Mouse (Mus musculus) brain, embryonic 18.5 days (tissue): ENCODE results near the gene Ano2.

Experiments
- DNase-seq: peaks from one replicate; pipeline ENCODE4 v3.0.0-alpha.2; 2012; ENCODE audit warnings: low read depth, low spot score

Gene Ano2

GRCm38 (mm10) chr6:125690057-125690703 lies at the start of gene Ano2:
Gene Ano2, plus strand, starts transcription at chr6:125690419.
- no peak for DNase-seq

- DNase-seq = no peak
These were observed 49.7 kb upstream of the Ano2 start for GRCm38 (mm10) chr6:125640486-125640885.

- DNase-seq = no peak
These were observed 49.1 kb upstream of the Ano2 start for GRCm38 (mm10) chr6:125641146-125641545.

GRCm38 (mm10) chr6:125648964-125649363 lies 41.3 kb upstream of the Ano2 start:
- no peak for DNase-seq

GRCm38 (mm10) chr6:125651335-125651734 lies 38.9 kb upstream of the Ano2 start:
- no peak for DNase-seq

DNA sequence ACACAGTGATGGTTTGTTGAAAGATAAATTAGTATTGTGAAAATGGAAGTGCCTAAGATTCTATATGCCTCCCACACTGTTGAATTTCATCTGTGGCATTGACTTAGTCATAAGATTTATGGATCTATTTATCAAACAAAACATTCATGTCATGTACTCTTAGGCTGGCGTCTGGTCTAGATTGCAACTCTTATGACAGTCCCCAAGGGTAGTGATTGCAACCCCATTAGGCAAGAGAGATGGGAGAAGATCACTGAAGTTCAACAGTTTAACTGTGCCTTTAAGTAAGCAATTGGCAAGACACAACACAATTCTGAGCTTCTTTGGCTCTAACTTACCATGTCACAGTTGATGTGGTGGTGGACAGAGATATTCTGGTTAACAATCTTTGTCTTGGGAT lies 36.8 kb upstream of the Ano2 start:
- no peak for DNase-seq

DNA sequence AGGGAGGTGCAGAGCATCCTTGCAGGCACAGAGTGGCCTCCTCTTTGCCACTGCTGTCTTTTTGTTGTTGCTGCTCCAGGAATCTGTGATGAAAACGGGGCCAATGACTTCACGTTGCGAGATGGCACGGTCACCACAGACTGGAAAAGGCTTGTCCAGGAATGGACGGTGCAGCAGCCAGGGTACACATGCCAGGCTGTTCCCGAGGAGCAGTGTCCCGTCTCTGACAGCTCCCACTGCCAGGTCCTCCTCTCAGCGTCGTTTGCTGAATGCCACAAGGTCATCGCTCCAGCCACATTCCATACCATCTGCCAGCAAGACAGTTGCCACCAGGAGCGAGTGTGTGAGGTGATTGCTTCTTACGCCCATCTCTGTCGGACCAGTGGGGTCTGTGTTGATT lies 33.3 kb upstream of the Ano2 start:
- DNase-seq = no peak

DNA sequence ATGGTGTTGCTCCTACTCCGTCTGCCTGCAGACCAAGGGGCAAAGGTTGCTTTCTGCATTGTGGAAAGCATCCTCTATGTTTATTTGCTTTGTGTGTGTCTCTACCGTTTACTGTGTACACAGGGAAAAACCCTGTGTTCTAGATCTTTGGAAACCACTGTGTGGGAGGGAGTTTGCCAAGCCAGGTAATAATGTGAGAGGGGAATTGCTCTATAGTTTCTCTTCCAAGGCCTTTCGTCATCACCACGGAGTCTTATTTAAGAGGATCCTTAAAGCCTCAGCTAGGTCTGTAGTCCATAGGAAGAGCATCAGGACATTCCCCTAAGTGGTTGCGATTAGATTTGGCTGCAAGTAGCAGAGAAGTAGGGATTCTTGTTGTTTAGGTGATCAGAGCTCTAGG lies 32.3 kb upstream of the Ano2 start:
- DNase-seq = no peak

DNA sequence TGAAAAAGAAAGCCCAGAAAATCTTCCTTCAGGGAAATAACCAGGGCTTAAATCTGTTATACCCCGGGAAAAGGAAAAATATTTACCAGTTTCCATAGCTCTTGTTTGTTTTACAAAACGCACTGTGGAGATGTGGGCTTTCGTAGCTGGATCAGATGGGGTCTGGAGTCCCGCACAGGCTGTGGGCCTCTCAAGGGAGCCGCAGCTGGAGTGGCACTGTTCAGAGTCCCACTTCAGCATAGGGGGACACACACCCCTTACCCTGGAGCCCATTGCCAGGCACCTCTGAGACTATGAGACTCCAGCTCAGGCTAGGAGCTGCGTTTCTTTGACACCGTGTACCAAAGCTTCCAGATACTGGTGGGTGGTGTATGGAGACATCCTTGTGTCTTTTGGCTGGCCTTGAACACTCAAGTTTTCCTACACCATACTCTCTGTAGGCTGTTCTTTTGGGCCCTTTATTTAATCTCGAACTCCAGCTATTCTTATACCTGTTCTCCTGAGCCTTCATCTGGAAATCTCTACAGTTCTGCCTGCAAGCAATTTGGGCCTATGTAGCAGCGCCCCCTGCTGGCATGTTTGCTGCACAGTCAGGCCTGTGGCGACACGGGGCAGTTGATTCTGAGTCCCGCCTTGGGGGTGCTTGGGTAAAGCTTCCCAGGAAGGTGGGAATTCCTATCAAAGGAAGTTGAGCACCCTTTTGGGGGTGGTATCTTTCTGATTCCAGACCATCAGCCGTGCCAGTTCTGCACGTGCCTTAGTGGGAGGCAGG lies 28.9 kb upstream of the Ano2 start:
- no peak for DNase-seq

DNA sequence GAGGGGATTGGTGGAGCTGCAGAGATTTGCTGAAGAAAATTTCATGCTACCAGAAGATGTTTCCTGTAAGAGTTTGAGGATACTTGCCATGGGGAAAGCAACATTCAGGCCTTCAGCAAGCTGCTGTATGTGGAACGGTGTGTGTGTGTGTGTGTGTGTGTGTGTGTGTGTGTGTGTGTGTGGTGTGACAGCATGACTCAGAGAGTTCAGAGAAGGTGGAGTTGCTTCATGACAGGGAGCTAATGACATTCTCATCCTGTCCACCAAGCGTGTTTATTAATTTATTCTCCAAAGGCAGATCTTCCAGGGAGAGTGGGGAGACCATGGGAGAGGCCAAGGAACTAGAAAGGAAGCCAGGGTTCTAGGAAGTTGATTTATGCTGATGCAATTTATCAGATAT lies 26.3 kb upstream of the Ano2 start:
- no peak for DNase-seq

DNA sequence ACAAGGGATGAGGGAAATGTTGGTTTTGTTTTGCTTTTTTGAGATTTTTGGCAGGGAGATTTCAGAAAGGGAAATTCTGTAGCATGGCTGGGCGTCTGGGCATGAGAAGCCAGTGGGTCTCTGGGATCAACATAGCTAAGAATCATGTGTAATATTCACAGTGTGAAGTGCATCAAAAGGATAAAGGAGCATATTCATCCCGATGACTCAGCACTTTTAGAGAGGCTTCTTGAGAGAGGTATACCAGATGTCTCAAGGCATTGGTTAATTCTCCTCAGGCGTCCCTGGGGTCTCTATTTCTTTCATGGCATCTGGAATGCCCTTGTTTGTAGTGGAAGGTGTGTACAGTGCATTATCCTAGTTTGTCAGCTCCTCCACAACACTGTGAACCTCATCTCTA lies 18.4 kb upstream of the Ano2 start:
- DNase-seq = no peak

DNA sequence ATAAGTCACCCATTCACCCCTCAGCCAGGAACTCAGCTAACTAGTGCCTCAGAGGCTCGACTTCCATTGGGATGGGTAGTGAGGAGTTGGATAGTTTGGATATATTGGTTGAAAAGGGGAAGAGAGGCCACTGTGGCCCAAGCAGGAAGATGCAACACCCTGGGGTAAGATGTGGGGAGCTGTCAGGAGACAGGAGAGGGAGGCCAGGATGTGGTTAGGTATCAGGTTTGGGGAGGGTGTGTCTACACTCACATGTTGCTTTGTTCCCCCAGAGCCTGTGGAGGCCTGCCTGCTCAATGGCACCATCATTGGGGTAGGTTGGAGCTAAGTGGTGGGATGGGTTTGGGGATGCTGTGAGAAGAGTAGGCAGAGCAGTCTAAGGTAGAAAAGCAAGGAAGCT lies 11.7 kb upstream of the Ano2 start:
- no peak for DNase-seq

DNA sequence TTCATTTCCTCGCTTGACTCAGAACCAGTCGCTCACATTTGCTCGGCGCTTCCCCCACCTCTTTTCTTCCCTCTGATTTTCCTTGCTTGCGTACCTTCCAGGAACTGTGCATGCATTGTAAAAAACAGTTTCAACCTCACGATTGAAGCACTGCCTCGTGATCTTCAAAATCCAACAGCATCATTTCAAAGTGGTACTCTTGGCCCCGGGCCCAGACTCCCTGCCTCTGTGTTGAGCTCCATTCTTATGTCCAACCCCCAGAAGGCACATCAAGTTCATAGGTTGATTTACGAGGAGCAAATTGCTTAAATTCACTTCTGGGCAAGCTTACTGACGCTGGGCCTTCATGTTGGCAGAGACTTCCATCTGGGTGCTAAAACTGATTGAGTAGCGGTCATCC lies 9.6 kb upstream of the Ano2 start:
- DNase-seq = no peak

DNA sequence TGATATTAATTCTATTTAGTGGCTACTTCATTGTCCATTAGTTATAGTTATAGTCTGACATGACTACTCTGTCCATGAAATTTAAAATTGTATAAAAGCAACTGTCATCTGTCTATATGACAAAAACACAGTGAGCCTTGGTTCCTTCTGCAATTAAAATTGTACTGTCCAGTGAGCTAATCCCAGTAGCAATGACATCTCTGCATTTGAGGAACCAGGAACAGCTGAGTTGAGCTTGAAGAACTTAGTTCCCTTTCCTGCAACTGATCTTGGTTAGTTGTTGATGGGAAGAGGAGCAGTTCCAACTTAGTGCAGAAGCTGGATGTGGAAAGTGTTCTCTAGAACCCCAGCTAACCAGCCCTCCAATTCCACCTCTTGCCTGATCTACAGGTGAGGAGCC lies 4.8 kb upstream of the Ano2 start:
- no peak for DNase-seq

- no peak for DNase-seq
These were observed 2.2 kb upstream of the Ano2 start for GRCm38 (mm10) chr6:125687986-125688385.

GRCm38 (mm10) chr6:125701146-125701545 lies 10.9 kb downstream of the Ano2 start:
- no peak for DNase-seq

- no peak for DNase-seq
These were observed 21.0 kb downstream of the Ano2 start for GRCm38 (mm10) chr6:125711261-125711660.

GRCm38 (mm10) chr6:125726408-125726807 lies 36.2 kb downstream of the Ano2 start:
- no peak for DNase-seq

DNA sequence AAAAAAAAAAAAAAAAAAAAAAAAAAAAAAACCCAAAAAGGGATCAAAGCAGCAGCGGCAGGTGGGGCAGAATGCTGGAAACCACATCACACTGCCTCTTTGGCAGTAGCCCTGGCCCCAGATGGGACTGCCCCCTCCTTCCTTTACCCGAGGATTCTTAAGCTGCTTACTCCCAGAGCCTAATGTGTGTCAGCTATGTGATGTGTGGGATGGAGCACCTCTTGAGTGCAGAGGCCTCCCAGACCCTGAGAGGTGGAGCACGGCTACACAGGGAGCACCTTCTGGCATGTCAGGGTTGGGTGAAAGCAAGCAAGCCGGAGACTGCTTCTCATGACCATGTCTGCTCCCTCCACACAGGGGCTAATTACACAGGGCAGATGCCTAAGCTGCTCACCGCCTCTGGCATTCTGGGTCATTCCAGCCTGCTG lies 37.3 kb downstream of the Ano2 start:
- no peak for DNase-seq

- DNase-seq = no peak
These were observed 39.3 kb downstream of the Ano2 start for GRCm38 (mm10) chr6:125729471-125729870.

GRCm38 (mm10) chr6:125729986-125730535 lies 39.8 kb downstream of the Ano2 start:
- no peak for DNase-seq

DNA sequence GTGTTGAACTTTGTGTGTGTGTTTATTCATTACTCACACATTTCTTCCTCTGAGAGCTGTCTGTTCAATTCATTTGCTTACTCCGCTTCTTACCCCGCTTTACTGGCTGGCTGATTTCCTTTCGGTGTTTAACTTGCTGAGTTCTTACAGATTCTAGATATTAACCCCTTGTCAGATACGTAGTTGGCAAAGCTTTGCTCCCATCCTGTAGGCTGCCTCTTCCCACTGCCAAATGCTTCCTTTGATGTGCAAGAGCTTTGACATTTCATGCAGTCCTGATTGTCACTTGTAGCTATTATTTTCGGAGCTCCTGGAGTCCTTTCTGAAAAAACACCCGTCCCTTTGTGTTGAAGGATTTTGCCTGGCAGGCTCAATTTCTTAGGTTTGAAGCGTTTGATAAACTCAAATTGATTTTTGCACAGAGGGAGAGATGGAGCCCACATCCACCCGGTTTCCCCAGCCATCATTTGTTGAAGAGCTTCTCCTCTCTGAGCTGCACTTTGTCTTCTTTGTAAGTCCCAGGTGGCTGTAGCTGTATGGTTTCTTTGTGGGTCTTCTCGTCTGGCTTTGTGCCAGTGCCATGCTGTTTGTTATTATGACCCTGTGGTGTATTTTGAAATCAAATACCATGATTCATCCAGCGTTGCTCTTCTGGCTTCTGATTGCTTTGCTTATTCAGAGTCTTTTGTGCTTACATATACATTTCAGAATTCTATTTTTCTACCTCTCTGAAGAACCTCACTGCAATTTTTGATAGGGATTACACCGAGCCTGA lies 47.5 kb downstream of the Ano2 start:
- peak; percentile 26 for DNase-seq
